Mouse (Mus musculus) cortical plate, adult 2 months (tissue): ENCODE measurements around the gene Mllt10.

Experiments used
- CTCF ChIP-seq: fragments of 200-500 bp; IDR thresholded peaks from 2 replicates; pipeline ENCODE4 v1.5.1; 2011; ENCODE audit warnings: mild to moderate bottlenecking, control low read depth, low read length; ENCODE audit not compliant: insufficient read depth; ENCODE audit errors: extremely low read depth
- POLR2A ChIP-seq: fragments of 200-500 bp; IDR thresholded peaks from 2 replicates; pipeline ENCODE4 v1.6.1; 2011; ENCODE audit warnings: mild to moderate bottlenecking, low read length, control low read depth; ENCODE audit not compliant: insufficient read depth; ENCODE audit errors: extremely low read depth

GRCm38 (mm10) chr2:18165511-18165910, 110.5 kb downstream of the Mllt10 start:
- TF ChIP-seq CTCF (no peak), POLR2A (no peak)
